In genomic region chr3:96306506-96306905, GRCm38 (mm10) we compare ENCODE assay signal across 16 mouse cellular contexts.
"Had no signal": no experiment of that assay in that cellular context is flagged by ENCODE, and none has a peak within 500 bp of the region (broad histone marks: within the 10 kb centered on the region; RNA-seq: fewer than 3 reads in every experiment).

No protein-coding gene starts in this region.

- H3K27ac ChIP-seq: kidney, postnatal 0 days; layer of hippocampus, adult 2 months; limb, embryonic 12.5 days; liver, embryonic 13.5 days; lung, embryonic 15.5 days; midbrain, embryonic 10.5 days; neural tube, embryonic 12.5 days; stomach, postnatal 0 days had no signal

- ATAC-seq: intestine, postnatal 0 days; liver, postnatal 0 days had no signal

- H3K4me3 ChIP-seq: layer of hippocampus, adult 2 months; limb, embryonic 12.5 days; liver, embryonic 13.5 days; lung, embryonic 15.5 days; midbrain, embryonic 10.5 days; myocyte; neural tube, embryonic 12.5 days had no signal

- DNase-seq: kidney, adult 8-10 months; kidney, postnatal 36 days; liver; liver, embryonic 13.5 days; liver, postnatal 0 days; lung, postnatal 14 days; midbrain, embryonic 14.5 days had no signal

- H3K9me3 ChIP-seq: limb, embryonic 12.5 days; liver, embryonic 13.5 days; lung, embryonic 15.5 days; midbrain, embryonic 10.5 days; neural tube, embryonic 12.5 days had no signal

- H3K4me1 ChIP-seq: limb, embryonic 12.5 days; lung, embryonic 15.5 days; midbrain, embryonic 10.5 days; neural tube, embryonic 12.5 days had no signal

- H3K9ac ChIP-seq: limb, embryonic 12.5 days; liver, embryonic 13.5 days; liver, postnatal 0 days; lung, embryonic 15.5 days; neural tube, embryonic 12.5 days had no signal

- H3K36me3 ChIP-seq: limb, embryonic 12.5 days; liver, embryonic 13.5 days; lung, embryonic 15.5 days; midbrain, embryonic 10.5 days; neural tube, embryonic 12.5 days had no signal

- H3K4me2 ChIP-seq: limb, embryonic 12.5 days; liver, embryonic 13.5 days; lung, embryonic 15.5 days; neural tube, embryonic 12.5 days had no signal
